Mouse (Mus musculus) heart, postnatal 0 days (tissue): ENCODE data around the gene Farp1. TPM values are rescaled to one million over a fixed set of nuclear protein-coding genes. Genes with fewer than 3 reads are reported as not detected.

Experiments used
- ATAC-seq: fragments of 200-750 bp; cut with Nextera tagmentation; 2 replicates; pipeline ENCODE4 v1.8.0; 2017; ENCODE audit warnings: low read depth, moderate number of reproducible peaks, moderate library complexity; ENCODE audit not compliant: insufficient read depth
- DNase-seq: peaks from one replicate; pipeline ENCODE4 v3.0.0-alpha.2; 2016; ENCODE audit warnings: low spot score
- H3K27ac ChIP-seq: fragments of 300-500 bp; sonication (generic); 2 replicates; pipeline ENCODE4 v1.5.1; 2014; ENCODE audit warnings: low read depth, mild to moderate bottlenecking
- H3K27me3 ChIP-seq: fragments of 300-500 bp; sonication (generic); 2 replicates; pipeline ENCODE4 v1.6.1; 2014; ENCODE audit warnings: low read length, mixed read lengths; ENCODE audit not compliant: control insufficient read depth, insufficient read depth
- H3K36me3 ChIP-seq: fragments of 300-500 bp; sonication (generic); replicated peaks from 2 replicates; pipeline ENCODE4 v1.6.1; 2014; ENCODE audit warnings: low read length, mixed read lengths; ENCODE audit not compliant: control insufficient read depth, insufficient read depth
- H3K4me1 ChIP-seq: fragments of 300-500 bp; sonication (generic); 2 replicates; pipeline ENCODE4 v1.6.1; 2014; ENCODE audit warnings: antibody characterized with exemption; ENCODE audit not compliant: control insufficient read depth, insufficient read depth
- H3K4me2 ChIP-seq: fragments of 300-500 bp; sonication (generic); 2 replicates; pipeline ENCODE4 v1.6.1; 2014; ENCODE audit warnings: low read depth, mild to moderate bottlenecking, low read length, moderate library complexity
- H3K4me3 ChIP-seq: fragments of 300-500 bp; sonication (generic); 2 replicates; pipeline ENCODE4 v1.5.1; 2014; ENCODE audit warnings: low read depth, low read length
- H3K9ac ChIP-seq: fragments of 300-500 bp; sonication (generic); replicated peaks from 2 replicates; pipeline ENCODE4 v1.6.1; 2014; ENCODE audit warnings: low read depth, low read length, mixed read lengths
- H3K9me3 ChIP-seq: fragments of 300-500 bp; sonication (generic); replicated peaks from 2 replicates; pipeline ENCODE4 v1.6.1; 2016; ENCODE audit warnings: low read length; ENCODE audit not compliant: control insufficient read depth
- CTCF ChIP-seq: IDR thresholded peaks from 2 replicates; pipeline ENCODE4 v1.5.1; 2016; ENCODE audit warnings: antibody characterized with exemption, control low read depth, low read depth
- EP300 ChIP-seq: IDR thresholded peaks from 2 replicates; pipeline ENCODE4 v1.6.1; 2016; ENCODE audit warnings: antibody characterized with exemption, low read depth
- WGBS: fragments of 180-500 bp; shearing (Covaris S2); extraction: QIAGEN DNeasy Blood & Tissue Kit; methylation state at CpG from one replicate; pipeline ENCODE4 v1.1.7; 2014; 5-methylcytosine and 5-hydroxymethylcytosine counted together
- polyA plus RNA-seq: library from polyadenylated mRNA; unstranded; fragments of >200 nt; fragmentation: Nextera tagmentation; extraction: Ambion mirVana; gene quantifications from 2 replicates; pipeline ENCODE4 v1.2.1, GENCODE M21; 2015
- total RNA-seq: library from RNA; depleted of rRNA; stranded (reverse); fragments of >200 nt; gene quantifications from 2 replicates; pipeline ENCODE4 v1.2.3, GENCODE M21; 2014; ENCODE audit warnings: low replicate concordance

The Farp1 gene
- total and polyA plus RNA-seq, 2 experiments from 2014 or later: 5.4 to 14.9 TPM

DNA sequence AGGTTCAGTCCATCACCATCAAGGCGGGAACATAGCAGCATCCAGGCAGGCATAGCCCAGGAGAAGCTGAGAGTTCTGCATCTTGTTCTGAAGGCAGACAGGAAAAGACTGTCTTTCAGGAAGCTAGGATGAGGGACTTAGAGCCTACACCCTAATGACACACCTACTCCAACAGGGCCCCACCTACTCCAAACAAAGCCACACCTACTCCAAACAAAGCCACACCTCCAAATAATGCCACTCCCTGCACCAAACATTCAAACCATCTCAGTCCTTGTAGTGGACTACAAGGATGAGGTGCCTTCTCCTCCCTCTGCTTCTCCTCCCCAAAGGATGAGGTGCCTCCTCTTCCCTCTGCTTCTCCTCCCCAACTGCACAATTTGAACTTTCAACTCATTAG lies 23.5 kb downstream of the Farp1 start:
- no peak overlapping the region for H3K4me3 ChIP-seq
- WGBS: 100% methylated on average over 1 of the region's 1 CpGs
- H3K4me1 ChIP-seq: peaks cover 41% of the 10 kb centered on the region
- H3K9ac ChIP-seq: no peak overlapping the region
- H3K36me3 ChIP-seq: no peaks in the 10 kb centered on the region
- H3K27me3 ChIP-seq: no peaks in the 10 kb centered on the region
- no peak overlapping the region for H3K4me2 ChIP-seq
- no peak overlapping the region for H3K27ac ChIP-seq
- TF ChIP-seq CTCF (no peak), EP300 (no peak)
- H3K9me3 ChIP-seq: no peaks in the 10 kb centered on the region
- DNase-seq (no peak), ATAC-seq (no peak)

GRCm38 (mm10) chr14:121059266-121059665 lies 24.3 kb downstream of the Farp1 start:
- H3K4me3 ChIP-seq: no peak overlapping the region
- H3K9ac ChIP-seq: no peak overlapping the region
- no peaks in the 10 kb centered on the region for H3K9me3 ChIP-seq
- H3K4me2 ChIP-seq: no peak overlapping the region
- H3K27me3 ChIP-seq: no peaks in the 10 kb centered on the region
- DNase-seq (peak; percentile 68), ATAC-seq (peak; percentile 57)
- peaks cover 41% of the 10 kb centered on the region for H3K4me1 ChIP-seq
- TF ChIP-seq EP300 (no peak), CTCF (no peak)
- 25% methylated on average over 10 of the region's 10 CpGs for WGBS
- peak overlapping the region; percentile 49; the same call in 1 of the 2 replicates for H3K27ac ChIP-seq
- H3K36me3 ChIP-seq: no peaks in the 10 kb centered on the region

GRCm38 (mm10) chr14:121060484-121060883 lies 25.5 kb downstream of the Farp1 start:
- H3K4me1 ChIP-seq: peaks cover 41% of the 10 kb centered on the region
- WGBS: 72% methylated on average over 11 of the region's 11 CpGs
- no peak for DNase-seq

DNA sequence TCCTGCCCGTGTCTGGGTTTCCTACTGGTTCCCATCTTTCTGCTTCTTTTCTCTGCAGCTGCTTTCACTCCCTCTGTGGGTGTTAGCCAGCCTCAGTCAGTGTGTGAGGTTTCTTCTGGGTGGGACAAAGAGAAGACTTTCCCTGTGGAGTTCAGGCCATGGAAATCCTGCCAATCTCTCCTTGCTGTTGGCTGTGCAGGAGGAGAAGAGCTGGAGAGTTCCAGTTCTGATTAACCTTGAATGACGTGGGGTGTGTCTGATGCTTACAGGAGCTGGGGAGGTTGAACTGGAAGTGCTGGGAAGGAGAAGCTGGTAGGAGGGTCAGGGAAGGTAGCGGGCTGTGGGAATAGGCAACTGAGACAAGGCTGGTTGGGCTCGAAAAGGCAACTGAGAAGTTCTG lies 26.7 kb downstream of the Farp1 start:
- peaks cover 5% of the 10 kb centered on the region; the same call in 1 of the 2 replicates for H3K36me3 ChIP-seq
- H3K9me3 ChIP-seq: no peaks in the 10 kb centered on the region
- peak overlapping the region; percentile 29 for H3K4me2 ChIP-seq
- H3K9ac ChIP-seq: no peak overlapping the region
- DNase-seq: peak; percentile 68
- H3K4me3 ChIP-seq: no peak overlapping the region
- TF ChIP-seq CTCF: no peak
- no peak for TF ChIP-seq EP300
- peak; percentile 47; the same call in 1 of the 2 replicates for ATAC-seq
- H3K4me1 ChIP-seq: peaks cover 37% of the 10 kb centered on the region
- no peaks in the 10 kb centered on the region for H3K27me3 ChIP-seq
- H3K27ac ChIP-seq: peak overlapping the region; percentile 52
- 32% methylated on average over 4 of the region's 4 CpGs for WGBS

More at GRCm38 (mm10) chr14:121060484-121060883, 25.5 kb downstream of the Farp1 start:
- ATAC-seq: no peak
- Histone ChIP-seq H3K9me3 (no peaks in the 10 kb centered on the region), H3K4me2 (no peak overlapping the region), H3K9ac (no peak overlapping the region), H3K36me3 (no peaks in the 10 kb centered on the region), H3K27me3 (no peaks in the 10 kb centered on the region), H3K27ac (no peak overlapping the region), H3K4me3 (no peak overlapping the region)
- no peak for TF ChIP-seq CTCF
- no peak for TF ChIP-seq EP300

DNA sequence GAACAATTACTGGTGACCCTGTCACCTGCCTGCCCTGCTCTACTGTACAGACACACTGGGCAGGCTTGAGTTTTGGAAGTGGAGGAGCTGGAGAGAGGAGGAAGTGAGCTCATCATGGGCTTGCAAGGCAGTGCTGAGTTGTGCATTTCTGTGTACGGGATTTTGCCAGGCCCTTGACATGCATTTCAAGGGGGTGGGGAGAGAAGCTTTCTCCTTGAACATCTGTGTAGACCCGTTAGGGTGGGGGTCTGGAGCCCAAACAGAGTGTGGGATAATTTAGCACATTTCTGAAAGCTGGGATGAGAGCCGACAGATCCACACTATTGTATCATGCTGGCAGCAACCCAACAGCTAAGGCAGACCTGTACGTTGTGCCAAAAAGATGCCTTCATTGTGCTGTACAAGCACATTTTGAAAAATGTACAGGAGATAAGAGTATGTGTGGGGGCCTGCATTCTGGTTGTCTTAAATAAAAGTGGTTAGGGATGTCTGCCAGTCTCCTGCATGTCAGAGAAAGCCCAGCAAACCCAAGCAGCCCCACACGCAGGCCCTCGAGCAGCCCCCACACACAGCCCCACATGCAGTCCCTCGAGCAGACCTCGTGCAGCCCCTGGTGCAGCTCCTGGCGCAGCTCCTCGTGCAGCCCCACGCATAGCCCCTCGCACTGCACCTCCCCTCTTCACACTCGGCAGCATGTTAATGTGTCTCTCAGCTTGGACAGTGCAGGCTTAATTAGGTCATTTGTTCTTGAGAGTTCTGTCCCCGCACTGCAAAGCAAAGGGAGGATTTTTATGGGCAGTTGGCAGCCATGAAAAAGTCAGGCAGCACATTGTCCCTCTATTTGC lies 27.5 kb downstream of the Farp1 start:
- DNase-seq (peak; percentile 56), ATAC-seq (peak; percentile 71)
- 13% methylated on average over 14 of the region's 14 CpGs for WGBS
- H3K27me3 ChIP-seq: no peaks in the 10 kb centered on the region
- H3K4me1 ChIP-seq: peaks cover 37% of the 10 kb centered on the region
- H3K36me3 ChIP-seq: peaks cover 5% of the 10 kb centered on the region; the same call in 1 of the 2 replicates
- no peak overlapping the region for H3K9ac ChIP-seq
- peak overlapping the region; percentile 52 for H3K27ac ChIP-seq
- TF ChIP-seq CTCF (no peak), EP300 (no peak)
- no peak overlapping the region for H3K4me3 ChIP-seq
- no peaks in the 10 kb centered on the region for H3K9me3 ChIP-seq
- peak overlapping the region; percentile 29 for H3K4me2 ChIP-seq
